Mouse (Mus musculus): ENCODE measurements around the gene 6330409D20Rik.

6330409D20Rik gene

DNA sequence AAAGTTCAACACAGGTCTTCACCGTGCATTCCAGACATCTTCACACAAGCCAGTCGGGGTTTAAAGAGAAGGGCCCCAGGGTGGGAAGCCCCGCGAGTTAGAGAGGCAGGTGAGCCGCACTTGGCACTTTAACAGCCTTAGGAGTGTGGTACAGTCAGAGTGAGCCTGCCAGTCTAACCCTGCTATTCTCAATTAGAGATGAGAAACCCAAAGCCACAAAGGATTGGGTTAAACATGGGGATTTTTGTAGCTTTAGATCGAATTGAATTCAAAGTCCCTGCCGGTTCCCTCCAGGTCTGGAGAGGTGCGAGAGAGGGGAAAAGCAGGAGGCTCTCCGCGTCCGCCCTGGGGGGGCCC is at the start of gene 6330409D20Rik:
TSS of gene 6330409D20Rik (minus strand) at position 101 of the 357 bp plus-strand sequence.
- no peak for ATAC-seq (ENCODE audit: low TSS enrichment)

DNA sequence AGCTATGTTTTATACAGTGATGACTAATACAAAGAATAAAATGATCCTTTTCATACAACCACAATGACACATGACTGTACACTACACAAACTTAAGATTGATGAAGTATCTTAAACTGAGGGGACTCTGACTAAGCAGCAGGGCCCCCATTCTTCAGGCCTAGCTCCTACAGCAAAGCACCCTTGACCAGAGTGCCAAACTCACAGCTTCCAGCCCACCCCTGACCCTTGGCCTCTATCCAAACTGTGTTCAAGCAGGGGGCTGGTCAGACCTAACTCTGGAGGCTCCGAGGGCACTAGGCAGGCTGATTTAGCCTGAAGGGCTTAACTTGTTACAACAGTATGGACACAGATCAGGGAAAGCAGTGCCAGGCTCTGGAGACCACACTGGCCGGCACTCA is 47.8 kb upstream of the 6330409D20Rik start:
- ATAC-seq (ENCODE audit: low TSS enrichment), result no peak

DNA sequence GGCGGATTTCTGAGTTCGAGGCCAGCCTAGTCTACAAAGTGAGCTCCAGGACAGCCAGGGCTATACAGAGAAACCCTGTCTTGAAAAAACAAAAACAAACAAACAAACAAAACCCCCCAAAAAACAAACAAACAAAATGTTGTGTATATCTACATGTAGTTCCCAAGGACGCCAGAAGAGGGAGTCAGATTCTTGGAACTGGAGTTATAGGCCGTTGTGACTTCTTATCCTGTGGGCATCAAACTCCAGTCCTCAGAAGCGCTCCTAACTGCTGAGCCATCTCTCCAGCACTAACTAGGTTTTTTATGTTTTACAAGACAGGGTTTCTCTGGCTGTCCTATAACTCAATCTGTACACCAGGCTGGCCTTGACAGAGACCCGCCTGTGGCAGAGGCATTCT is 46.4 kb upstream of the 6330409D20Rik start:
- no peak for ATAC-seq (ENCODE audit: low TSS enrichment)

DNA sequence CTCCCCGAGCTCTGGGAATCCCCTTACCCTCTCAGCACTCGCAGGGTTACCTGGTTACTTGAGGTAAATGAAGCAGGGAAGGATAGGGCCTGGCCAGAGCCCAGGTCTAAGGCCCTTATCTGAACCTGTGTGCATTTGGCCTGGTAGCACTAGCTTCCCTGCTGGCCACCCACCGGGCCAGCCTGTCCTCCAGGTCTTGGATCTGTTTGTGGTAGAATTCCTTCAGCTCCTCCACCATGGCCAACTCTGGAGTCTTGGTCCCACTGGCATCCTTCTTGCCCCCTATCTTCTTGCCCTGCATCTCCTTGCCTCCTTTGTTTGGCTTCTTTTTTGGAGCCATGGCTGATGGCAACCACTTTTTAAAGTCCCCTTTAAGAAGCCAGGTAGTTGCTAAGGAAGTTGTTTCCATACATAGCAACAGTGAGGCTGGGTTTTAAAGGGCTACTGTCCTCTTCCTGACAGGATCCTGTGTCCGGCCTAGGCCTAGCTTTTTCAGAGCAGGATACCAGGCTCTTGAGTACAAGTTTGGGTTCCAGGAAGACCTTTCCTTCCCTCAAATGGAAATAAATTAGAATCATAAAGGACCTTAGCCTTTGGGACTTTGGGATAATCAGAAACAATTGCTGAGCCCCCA is 43.3 kb upstream of the 6330409D20Rik start, which contains the start of gene Cfap157:
TSS of gene Cfap157 (minus strand) at position 381 of the 634 bp plus-strand sequence.
- ATAC-seq (ENCODE audit: low TSS enrichment), result peak; percentile 50; the same call in 1 of the 2 replicates

DNA sequence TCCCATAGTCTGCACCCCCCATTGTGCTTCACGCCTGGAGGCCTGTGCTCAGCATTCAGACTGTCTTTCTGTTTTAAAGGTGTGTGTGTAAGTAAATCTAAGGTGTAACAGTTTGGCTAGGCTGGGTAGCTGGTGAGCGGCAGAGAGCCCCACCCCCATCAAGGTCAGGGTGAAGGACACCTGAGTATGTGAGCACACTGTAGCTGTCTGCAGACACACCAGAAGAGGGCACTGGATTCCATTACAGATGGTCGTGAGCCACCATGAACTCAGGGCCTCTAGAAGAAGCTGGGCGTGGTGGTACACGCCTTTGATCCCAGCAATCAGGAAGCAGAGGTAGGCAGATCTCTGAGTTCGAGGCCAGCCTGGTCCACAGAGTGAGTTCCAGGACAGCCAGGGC is 40.9 kb upstream of the 6330409D20Rik start:
- ATAC-seq (ENCODE audit: low TSS enrichment), result no peak

DNA sequence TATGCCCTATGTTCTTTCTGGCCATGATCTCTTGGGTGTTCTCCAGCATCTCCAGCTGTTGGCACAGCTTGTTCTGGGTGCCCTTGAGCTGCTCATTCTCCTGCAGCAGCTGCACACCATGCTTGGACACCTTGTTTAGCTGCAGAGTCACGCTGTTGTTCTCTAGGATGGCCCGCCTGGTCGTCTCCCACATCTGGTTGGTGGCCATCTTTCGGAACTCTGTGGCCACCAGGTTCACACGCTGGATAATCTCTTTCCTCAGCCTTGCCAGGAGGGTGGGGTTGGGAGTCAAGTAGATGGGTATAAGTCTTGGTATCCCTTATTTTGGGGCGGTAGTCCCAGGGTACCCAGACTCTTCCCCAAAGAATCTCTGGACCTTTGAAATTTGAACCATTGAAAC is 38.9 kb upstream of the 6330409D20Rik start:
- ATAC-seq (ENCODE audit: low TSS enrichment), result no peak

DNA sequence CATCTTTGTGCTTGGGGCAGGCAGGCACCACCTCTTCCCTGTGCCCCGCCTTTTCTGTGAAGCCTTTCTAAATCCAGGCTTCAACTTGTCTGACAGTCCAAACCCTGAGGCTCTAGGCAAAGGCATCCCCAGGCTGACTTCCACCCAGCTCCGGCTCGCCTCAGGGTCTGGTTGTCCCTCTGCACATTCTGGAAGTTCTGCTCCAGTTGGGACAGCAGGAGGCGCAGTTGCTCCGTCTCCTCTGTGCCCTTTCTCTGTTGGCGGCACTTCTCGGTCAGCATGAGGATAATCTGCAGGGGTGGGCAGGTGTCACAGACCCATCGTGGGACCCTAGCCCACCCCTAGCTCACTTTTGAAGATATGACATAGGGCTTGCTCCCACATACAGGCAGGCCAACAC is 38.3 kb upstream of the 6330409D20Rik start:
- peak; percentile 28; the same call in 1 of the 2 replicates for ATAC-seq (ENCODE audit: low TSS enrichment)

DNA sequence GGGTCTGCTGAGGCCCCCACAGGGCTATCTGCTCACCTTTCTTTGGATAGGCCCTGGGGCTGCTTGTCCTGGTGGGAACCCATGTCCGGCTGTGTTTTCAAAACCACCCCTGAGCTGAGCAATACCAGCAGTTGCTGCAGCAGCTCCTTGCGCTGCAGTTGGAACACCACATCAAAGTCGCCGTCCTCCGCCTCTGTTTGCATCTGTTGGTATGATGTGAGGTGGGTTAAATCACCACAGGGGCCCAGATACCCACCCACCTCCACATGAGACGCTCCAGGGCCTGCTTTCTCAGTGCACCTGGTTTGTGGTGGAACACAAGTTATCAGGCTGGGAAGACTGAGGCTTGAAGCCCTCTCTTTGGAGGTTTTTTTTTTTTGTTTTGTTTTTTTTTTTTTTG is 37.3 kb upstream of the 6330409D20Rik start:
- no peak for ATAC-seq (ENCODE audit: low TSS enrichment)

DNA sequence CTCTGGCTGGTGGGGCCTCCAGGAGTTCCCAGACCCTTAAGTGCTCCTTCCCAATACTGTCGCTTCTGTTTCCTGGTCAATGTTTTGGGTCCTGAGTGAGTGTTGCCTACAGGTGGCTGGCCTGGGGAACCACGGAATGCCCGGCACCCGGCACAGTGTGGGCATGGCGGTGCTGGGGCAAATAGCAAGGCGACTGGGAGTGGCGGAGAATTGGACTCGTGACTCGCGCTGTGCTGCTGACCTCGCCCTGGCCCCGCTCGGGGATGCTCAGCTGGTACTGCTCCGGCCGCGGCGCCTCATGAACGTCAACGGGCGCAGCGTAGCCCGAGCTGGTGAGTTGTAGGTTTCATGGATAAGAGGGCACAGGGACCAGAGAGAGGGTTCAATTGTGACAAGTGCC is 35.4 kb upstream of the 6330409D20Rik start:
- no peak for ATAC-seq (ENCODE audit: low TSS enrichment)

DNA sequence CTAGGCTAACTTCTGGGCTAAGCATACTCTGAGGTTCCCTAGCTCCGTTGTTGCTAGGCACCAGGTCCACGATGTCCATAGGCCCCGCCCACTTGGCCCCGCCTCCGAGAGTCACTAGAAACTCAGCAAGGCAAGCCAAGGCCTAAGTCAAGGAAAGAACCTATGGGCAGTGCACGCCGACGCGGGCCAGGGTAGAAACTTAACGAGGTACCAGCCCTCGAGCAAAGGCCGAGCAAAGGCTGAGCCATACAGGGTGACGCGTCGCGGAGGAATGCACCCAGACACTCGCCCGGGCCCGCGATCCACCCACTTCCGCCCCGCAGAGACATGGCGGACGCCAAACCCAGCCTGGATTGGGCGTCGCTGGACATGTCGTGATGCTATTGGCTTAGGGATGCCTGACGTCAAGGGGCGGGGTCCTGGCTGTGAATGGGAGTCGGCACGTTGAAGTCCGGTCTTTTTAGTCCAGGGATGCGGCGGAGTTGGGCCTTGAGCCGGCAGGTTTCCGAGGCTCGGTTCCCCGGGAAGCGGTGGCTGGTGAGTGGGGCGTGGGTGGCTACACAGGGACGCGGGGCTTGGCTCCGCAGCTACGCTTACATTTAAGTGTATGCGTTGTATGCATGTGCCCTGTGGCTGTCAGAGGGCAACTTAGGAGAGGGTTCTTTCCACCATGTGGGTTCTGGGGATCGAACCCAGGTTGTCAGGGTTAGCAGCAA is 34.7 kb upstream of the 6330409D20Rik start, which contains the start of the genes Ttc16 and Ptrh1:
TSS of gene Ttc16 (minus strand) at position 275 of the 716 bp plus-strand sequence.
TSS of gene Ptrh1 (plus strand) at position 428 of the 716 bp plus-strand sequence.
- peak; percentile 95 for ATAC-seq (ENCODE audit: low TSS enrichment)

DNA sequence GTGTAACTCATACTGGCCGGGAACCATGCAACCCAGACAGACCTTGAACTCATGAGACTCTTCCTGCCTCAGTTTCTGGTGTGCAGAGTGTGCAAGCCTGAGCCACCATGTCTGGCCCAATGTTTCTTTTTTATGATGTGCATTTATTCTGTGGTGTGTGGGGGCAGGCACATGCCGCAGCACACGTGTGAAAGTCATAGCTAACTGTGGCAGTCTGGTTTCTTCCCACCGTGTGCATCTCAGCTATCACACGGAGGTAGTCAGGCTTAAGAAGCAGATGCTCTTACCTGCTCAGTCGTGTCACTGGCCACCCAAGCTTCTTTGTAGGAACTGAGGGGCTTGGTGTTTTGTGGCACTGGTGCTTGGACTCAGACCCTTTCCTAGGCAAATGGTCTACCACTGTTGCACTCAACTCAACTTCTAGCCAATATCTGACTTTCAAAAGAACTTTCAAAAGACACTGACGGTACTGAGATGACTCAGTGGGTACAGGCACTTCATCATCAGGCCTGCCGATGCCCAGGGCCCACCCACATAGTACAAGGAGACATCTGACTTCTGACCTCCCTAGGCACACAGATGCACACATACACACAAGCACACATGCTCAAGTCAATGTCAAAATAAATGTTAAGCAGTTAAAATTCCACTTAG is 31.9 kb upstream of the 6330409D20Rik start:
- no peak for ATAC-seq (ENCODE audit: low TSS enrichment)

DNA sequence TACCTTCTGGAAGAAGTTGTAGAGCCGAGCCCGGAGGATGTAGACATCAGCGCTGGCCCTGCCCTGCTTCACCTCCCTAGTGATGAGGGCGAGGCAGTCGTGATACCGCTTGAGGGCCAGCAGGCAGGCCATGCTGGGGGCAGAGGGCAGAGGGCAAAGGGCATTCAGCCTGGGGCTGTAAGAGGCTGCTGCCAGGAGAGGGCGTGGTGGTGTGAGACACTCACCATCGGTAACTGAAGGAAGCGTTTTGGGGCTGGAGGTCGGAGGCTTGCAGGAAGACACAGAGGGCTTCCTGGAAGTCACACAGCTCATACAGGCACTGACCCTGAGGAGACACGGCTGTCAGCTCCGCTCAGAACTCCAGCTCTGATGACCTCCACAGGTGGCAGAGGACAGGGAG is 31.1 kb upstream of the 6330409D20Rik start:
- ATAC-seq (ENCODE audit: low TSS enrichment), result no peak

DNA sequence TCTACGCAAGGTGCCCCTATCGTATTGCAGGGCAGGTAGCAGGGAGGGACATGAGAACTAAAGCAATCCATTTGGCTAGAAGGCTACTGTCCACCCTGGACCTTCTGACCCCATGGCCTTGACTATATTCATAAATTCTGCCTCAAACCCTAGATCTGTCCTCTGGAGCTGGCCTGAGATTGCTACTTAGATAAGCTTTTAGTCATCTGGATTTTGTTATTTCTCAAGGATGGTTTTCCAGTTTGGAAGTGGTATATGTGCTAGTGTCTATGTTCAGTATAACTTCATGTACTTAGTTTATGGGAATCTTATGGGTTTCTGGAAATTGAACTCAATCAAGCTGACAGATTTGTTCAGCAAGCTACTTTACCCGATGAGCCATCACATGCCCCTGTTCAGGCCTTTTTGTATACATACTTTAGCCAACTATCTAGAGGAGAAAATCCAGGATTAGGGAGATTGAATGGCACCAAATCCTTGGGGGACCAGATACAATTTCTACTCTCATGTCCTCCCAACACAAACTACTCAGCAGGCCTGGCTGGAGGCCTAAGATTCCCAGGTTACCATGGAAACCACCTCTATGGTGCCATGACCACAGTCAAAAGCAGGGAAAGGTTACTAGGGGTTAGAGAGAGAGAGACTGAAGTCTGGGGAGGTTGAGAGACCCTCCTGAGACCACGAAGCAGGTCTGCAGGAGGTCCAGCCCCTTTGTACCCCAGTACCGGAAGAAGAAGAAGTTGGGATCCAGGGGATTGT is 28.7 kb upstream of the 6330409D20Rik start:
- ATAC-seq (ENCODE audit: low TSS enrichment), result no peak

DNA sequence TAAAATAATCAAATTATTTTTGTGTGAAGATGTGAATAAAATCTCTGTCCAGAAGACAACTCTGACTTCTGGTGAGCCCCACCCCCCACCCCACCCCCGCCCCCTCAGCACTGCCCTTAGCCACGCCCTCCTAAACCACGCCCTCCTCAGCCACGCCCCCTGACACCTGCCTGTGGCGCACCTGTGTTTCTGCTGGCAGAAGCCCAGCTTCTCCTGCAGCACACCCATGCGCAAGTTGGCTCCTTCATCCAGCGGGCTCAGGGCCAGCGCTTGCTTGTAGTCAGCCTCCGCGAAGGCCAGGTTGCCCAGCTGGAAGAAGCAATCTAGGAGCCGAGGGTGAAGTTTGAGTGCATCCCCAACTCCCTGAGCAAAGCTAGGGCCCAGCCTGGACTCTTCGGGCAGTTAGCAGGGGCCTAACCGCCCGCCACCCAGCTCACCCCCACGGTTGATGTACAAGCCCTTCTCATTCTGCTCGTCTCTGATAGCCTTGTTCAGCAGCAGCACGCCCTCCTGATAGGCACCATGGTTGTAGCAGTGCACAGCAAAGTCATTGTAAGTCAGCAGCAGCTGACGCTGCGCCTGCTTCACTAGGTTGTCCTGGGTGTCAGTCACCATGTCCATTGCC is 28.0 kb upstream of the 6330409D20Rik start:
- no peak for ATAC-seq (ENCODE audit: low TSS enrichment)

DNA sequence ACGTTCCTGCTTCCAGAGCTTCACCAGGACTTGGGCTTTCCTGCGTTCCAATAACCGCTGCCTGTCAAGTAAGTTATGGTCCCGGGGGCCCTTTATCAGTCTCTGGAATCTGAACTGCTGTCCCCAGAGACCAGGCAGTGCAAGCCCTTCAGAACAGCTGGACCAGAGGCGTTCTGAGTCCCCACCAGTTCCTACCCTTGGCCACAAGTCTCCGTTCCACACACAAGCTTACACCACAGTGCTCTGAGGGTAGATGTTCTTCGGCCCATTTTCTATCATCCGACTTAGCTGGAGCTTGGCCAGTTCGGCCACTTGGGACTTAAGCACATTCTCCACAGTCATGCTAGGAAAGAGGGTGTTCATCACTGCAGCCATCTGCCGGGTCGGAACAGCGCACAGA is 26.4 kb upstream of the 6330409D20Rik start:
- no peak for ATAC-seq (ENCODE audit: low TSS enrichment)

DNA sequence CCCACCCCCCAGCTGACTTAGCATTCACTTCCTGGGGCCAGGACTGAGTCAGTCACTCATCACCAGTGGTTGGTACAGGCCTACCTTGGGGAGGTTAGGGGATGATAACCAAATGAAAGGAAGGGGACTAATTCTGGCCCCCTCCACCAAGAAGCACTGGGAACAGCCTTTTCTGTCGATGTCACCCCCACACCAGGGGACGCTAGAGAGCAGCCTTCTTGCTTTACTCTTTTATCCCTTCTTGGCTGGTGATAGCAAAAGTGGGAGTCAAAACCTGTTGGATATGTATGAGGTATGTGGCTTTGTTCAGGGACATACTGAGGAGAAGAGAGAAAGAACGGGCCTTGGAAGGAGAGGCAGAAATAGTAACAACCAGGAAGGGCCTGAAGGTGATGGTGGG is 22.5 kb upstream of the 6330409D20Rik start:
- no peak for ATAC-seq (ENCODE audit: low TSS enrichment)

DNA sequence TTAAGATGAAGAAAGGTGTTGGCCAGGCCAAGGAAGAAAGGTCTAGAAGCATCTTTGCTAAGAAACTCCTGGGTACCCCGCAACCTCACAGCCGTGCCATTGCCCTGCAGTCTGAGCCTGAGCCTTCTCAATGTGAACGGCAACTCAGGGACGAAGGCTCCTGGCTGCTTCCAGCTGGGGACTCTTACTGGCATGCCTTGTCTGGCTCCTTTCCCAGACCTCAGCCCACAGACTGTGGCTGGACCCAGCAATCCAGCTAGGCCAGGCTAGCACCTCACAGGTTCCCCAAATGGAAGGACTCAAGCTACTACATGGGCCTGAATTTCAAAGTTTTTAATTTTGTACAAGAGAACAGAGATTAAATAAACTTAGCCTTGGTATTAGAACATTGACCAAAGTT is 21.0 kb upstream of the 6330409D20Rik start:
- peak; percentile 11; the same call in 1 of the 2 replicates for ATAC-seq (ENCODE audit: low TSS enrichment)

DNA sequence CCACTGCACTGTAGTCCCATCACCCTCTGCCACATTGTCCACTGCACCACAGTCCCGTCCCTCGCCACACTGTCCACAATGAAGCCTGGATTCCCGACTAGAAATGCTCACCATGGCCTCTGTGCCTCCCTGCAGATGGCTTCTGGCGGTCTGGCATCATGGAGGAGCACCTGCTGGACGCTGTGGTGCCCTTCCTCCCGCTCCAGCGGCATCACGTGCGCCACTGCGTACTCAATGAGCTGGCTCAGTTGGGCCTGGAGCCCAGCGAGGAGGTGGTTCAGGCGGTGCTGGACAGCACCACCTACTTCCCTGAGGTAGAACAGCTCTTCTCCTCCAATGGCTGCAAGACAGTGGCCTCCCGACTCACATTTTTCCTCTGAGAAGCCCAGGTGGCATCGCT is 20.5 kb upstream of the 6330409D20Rik start:
- ATAC-seq (ENCODE audit: low TSS enrichment), result peak; percentile 17; the same call in 1 of the 2 replicates

DNA sequence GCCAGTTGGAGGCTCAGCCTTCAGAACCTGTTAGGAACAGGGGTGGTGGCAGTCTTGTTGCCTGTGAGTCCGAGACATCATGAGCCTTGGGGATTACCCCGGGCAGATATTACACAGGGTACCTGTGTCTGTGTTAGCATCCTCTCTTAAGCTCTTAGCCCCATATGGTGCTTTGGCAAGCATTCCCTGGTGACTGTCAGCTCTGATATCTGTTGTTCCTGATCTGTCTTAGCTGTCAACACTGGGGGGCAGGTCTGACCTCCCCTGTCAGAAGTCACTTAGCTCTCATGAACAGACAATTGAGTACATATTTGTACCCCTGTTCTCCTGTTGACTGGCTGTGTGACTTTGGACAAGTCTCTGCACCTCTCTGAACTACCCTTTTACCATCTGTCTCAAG is 18.2 kb upstream of the 6330409D20Rik start:
- no peak for ATAC-seq (ENCODE audit: low TSS enrichment)

DNA sequence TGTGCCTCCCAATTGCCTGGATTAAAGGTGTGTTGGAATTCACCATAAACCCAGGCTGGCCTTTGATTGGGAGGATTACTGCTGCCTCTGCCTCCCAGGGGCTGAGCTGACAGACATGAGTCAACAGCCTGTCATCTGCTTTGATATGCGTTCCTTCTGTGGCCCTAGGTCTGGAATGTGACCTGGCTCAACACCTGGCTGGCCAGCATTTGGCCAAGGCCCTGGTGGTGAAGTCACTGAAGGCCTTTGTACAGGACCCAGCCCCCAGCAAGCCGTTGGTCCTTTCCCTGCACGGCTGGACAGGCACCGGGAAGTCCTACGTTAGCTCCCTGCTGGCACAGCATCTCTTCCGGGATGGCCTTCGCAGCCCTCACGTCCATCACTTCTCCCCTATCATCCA is 17.7 kb upstream of the 6330409D20Rik start:
- no peak for ATAC-seq (ENCODE audit: low TSS enrichment)

DNA sequence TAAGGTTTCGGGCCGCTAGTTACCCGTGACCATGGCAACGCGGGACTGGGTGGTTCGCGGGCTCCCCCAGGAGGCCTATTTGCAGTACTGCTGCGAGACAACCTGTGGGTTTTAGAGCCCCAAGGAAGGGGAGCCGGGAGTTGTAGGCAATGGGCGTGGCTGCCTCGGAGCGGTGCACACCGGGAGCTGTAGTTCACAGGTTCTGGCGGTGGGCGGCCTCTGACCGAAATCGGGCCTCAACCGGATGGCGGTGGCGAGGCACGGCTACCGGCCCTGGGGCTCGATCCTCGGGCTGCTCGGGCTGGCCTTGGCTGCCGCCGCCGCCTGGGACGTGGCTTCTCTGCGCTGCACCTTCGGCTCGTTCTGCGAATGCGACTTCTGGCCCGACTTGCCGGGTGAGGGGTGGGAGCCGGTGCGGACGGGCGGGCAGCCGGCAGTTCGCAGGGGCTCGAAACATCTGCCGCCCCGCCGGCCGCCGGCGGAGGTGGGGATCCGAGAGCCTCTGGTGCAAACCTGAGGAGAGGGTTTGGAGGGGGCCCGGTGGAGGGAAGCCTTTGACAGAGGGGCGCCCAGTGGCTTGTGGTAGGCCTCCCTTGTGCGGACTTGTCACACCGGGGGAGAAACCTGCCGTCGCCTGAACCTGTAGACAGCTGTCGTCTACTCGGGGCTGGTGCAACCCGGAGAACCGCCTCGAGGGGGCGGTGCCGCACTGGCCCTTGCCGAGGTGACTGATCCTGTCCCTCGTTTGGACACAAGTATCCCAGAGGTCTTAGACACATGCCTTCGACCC is 16.4 kb upstream of the 6330409D20Rik start, which contains the start of gene Tor2a:
TSS of gene Tor2a (plus strand) at position 179 of the 790 bp plus-strand sequence.
- ATAC-seq (ENCODE audit: low TSS enrichment), result peak; percentile 91
